Comparison of ENCODE assay signal across 8 mouse cellular contexts in the genomic region with DNA sequence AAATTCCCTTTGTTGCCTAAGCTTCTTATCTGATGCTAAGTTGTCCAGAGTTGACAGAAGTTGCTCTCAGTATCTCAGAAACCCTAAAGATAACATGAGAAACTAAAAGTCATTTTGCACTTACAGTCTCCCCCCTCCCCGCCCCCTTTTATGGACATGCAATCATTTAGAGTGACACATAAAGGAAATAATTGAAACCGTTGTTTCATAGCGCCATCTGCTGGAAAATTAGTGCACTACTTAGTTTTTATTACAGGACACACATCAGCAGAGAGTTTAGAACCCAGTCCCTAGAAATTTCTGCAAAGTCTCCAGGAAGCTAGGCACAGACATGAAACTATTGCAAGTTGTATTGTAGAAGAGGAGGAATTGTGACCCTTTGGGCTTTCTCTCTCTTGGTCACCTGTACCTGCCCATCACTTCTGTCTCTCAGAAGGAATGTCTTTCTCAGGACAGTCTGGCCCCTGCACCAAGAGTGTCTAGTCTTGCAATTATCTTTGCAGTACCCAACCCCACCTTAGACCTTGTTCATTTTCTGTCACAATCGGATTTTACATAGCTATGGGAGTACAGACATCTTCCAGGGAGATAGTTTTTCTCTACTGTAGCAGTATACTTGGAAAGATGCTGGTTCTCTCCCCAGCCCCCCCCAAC. TPM values are rescaled to one million over a fixed set of nuclear protein-coding genes. Genes with fewer than 3 reads are reported as not detected.
DNase-seq lines count a peak whose midpoint lies in the region; ATAC-seq lines count a peak whose summit lies in the region.

No protein-coding gene starts in this region.

- peak; percentile 81 for DNase-seq in heart, adult 11 months
- no peak for DNase-seq in heart, postnatal 25 days (ENCODE audit: low spot score)
- DNase-seq in 416B (ENCODE audit: low read depth) (peak; percentile 90), ZHBTc4 (ENCODE audit: low read depth, low spot score) (peak; percentile 73)
- peak; percentile 65 for DNase-seq in mesoderm, embryonic 11.5 days (ENCODE audit: low read depth, low spot score)
- no peak for DNase-seq in layer of hippocampus, postnatal 25 days (ENCODE audit: extremely low spot score in 1 of 2, low spot score in 1 of 2)
- DNase-seq in urinary bladder, postnatal 36 days (ENCODE audit: low spot score in 2 of 2) = no peak

- intact Hi-C loops in heart, postnatal 25 days (cut with DNase I) = loop anchor here (2.0 to 5.0 kb wide), 3 partner anchors 112 to 404 kb away; no protein-coding TSS in a partner anchor

- ATAC-seq in granulocyte monocyte progenitor cell, adult 5-6 weeks (replicated peaks; ENCODE audit: poor library complexity, severe bottlenecking) = peak; percentile 74

RNA-seq across cellular contexts. Expression of a gene that starts 20.2 kb away (rescaled TPM):
- total RNA-seq in heart, postnatal 25 days (2021) = under 1 TPM in 1 of 2 experiments, not detected in 1; 0.34 TPM
- 60.9 and 69.3 TPM in 2 replicates for total RNA-seq in granulocyte monocyte progenitor cell, adult 5-6 weeks (2014; fragmentation: Nextera tagmentation)
- 163 and 224 TPM in 2 replicates for total RNA-seq in granulocyte monocyte progenitor cell, adult 5-6 weeks (2017)
- not detected for total RNA-seq in layer of hippocampus, postnatal 25 days (2021)

Comparison
In these comparisons a context has a peak if more than half of its experiments do, and no peak if none do; other contexts are left out.
1. DNase-seq: peak in heart, adult 11 months (single experiment), 416B (single experiment), ZHBTc4 (single experiment) and mesoderm, embryonic 11.5 days (single experiment); none in heart, postnatal 25 days (single experiment), layer of hippocampus, postnatal 25 days (0 of 2) and urinary bladder, postnatal 36 days (0 of 2).
2. RNA of a gene that starts 20.2 kb away (total RNA-seq): 60.9 to 224 TPM in granulocyte monocyte progenitor cell, adult 5-6 weeks; 0.34 TPM in heart, postnatal 25 days and not detected in layer of hippocampus, postnatal 25 days; every median in the first group is over 10 times any median in the second.